Mouse (Mus musculus): ENCODE results near the gene Vps8.

DNA sequence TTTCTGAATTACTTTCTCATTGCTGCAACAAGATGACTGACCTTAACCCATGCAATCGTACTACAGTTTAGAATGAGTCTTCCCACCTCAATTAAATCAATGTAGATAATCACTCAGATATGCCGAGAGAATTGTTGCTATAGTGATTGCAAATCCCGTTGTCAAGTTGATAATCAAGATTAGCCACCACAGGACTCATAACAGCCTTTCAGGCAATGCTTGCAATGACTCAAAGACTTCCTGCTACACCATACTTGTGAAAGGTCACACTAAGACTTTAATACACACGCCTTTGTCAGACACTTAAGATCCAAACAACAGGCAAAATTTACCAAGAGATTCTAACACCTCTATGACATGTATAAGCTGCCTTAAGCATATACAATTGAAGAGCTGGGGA is 249.0 kb downstream of the Vps8 start:
- no peak for TF ChIP-seq CTCF (IDR thresholded peaks at IDR 0.05; ENCODE audit: borderline replicate concordance, control insufficient read depth, extremely low read depth, insufficient read depth, low read length, poor library complexity)
- TF ChIP-seq POLR2A (IDR thresholded peaks at IDR 0.05; ENCODE audit: control insufficient read depth, extremely low read depth, insufficient read depth, low read length, poor library complexity), result no peak
